Mouse (Mus musculus): ENCODE results near the gene Ptprt. TPM values are rescaled to one million over a fixed set of nuclear protein-coding genes. Genes with fewer than 3 reads are reported as not detected.

The Ptprt gene
- polyA plus RNA-seq, 1 experiment from 2014 or later = 0.61 TPM

DNA sequence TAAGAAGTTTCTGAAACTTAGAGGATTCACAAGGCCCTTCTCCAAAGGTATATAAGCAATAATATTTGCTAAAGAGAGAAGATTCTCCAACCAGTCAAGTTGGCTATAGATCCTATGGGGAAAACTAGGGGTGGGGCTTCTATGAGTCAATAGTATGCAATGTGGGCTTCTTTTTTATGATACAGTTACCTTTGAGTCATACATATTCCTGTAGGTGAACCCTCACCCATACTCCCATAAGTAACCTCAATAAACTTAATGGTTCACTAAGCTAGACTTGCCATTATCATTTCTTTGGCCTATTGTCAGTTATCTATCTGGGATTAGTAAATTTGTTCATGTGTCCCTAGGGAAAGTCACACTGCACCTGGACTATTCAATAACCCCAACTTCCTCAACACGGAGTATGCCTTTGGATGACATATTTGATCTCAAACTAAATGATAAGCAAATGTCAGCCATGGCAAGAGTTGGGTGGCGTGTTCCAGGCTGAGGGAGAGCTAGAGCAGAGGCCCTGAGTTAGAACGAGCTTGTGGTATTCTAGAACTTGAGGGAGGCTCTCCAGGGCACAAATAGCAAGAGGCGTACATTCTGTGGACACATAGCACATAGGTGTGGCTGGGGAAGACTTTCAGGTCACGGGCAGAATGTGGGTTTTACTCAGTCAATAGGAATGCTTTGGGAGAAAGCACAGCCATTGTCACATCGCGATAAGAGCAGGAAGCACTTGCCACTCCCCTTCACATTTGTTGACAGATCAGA lies 1067.4 kb downstream of the Ptprt start:
- no peaks in the 10 kb centered on the region for H3K27me3 ChIP-seq (ENCODE audit: control insufficient read depth, insufficient read depth, low read length)
- H3K4me1 ChIP-seq (ENCODE audit: control insufficient read depth in 2 of 2, insufficient read depth in 2 of 2, low read length in 2 of 2) = no peaks in the 10 kb centered on the region
- H3K9me3 ChIP-seq (ENCODE audit: control insufficient read depth, low read length) = no peaks in the 10 kb centered on the region
- no peak overlapping the region for H3K27ac ChIP-seq (replicated peaks in 1 of 2; ENCODE audit: control insufficient read depth in 1 of 2, insufficient read depth in 1 of 2, low read depth in 2 of 2, low read length in 2 of 2)
- no peak for ATAC-seq (ENCODE audit: insufficient number of reproducible peaks, insufficient read depth, low FRiP score, low read depth)
- H3K4me2 ChIP-seq (ENCODE audit: low read length) = no peak overlapping the region
- no peak overlapping the region for H3K4me3 ChIP-seq (ENCODE audit: control insufficient read depth in 1 of 2, insufficient read depth in 1 of 2, low read depth in 1 of 2, low read length in 2 of 2)
- no peak overlapping the region for H3K9ac ChIP-seq (ENCODE audit: low read length)
- H3K36me3 ChIP-seq (ENCODE audit: control insufficient read depth, insufficient read depth, low read length) = no peaks in the 10 kb centered on the region
- 78% methylated on average over 7 of the region's 7 CpGs for WGBS

DNA sequence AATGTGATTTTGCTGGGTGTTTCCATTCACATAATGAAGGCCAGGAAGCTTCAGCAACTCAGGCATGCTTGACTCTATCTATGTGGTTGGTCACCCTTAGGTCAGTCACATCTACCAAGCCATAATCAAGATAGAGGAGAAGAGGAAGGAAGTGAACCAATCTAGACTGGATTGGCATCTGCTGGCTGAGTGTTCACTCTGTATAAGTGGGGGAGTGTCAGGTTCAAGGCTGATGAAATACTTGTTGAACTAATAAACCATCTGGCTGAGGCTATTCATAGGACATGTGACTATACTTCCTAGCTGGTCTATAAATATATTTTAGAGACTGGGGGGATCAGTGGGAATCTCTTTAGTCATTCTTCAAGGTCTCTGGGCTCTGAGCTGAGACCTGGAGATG lies 1086.5 kb downstream of the Ptprt start:
- Histone ChIP-seq H3K4me2 (ENCODE audit: low read length) (no peak overlapping the region), H3K4me3 (ENCODE audit: control insufficient read depth in 1 of 2, insufficient read depth in 1 of 2, low read depth in 1 of 2, low read length in 2 of 2) (no peak overlapping the region), H3K4me1 (ENCODE audit: control insufficient read depth in 2 of 2, insufficient read depth in 2 of 2, low read length in 2 of 2) (no peaks in the 10 kb centered on the region; a peak in 1 of 4 replicates), H3K36me3 (ENCODE audit: control insufficient read depth, insufficient read depth, low read length) (no peaks in the 10 kb centered on the region), H3K27me3 (ENCODE audit: control insufficient read depth, insufficient read depth, low read length) (no peaks in the 10 kb centered on the region), H3K9ac (ENCODE audit: low read length) (no peak overlapping the region), H3K27ac (replicated peaks in 1 of 2; ENCODE audit: control insufficient read depth in 1 of 2, insufficient read depth in 1 of 2, low read depth in 2 of 2, low read length in 2 of 2) (no peak overlapping the region), H3K9me3 (ENCODE audit: control insufficient read depth, low read length) (no peaks in the 10 kb centered on the region)
- ATAC-seq (ENCODE audit: insufficient number of reproducible peaks, insufficient read depth, low FRiP score, low read depth) = no peak

GRCm38 (mm10) chr2:161572201-161572600 lies 1088.7 kb downstream of the Ptprt start:
- Histone ChIP-seq H3K36me3 (ENCODE audit: control insufficient read depth, insufficient read depth, low read length) (no peaks in the 10 kb centered on the region), H3K4me2 (ENCODE audit: low read length) (no peak overlapping the region), H3K9me3 (ENCODE audit: control insufficient read depth, low read length) (no peaks in the 10 kb centered on the region), H3K27ac (replicated peaks in 1 of 2; ENCODE audit: control insufficient read depth in 1 of 2, insufficient read depth in 1 of 2, low read depth in 2 of 2, low read length in 2 of 2) (no peak overlapping the region), H3K9ac (ENCODE audit: low read length) (no peak overlapping the region), H3K4me3 (ENCODE audit: control insufficient read depth in 1 of 2, insufficient read depth in 1 of 2, low read depth in 1 of 2, low read length in 2 of 2) (no peak overlapping the region), H3K27me3 (ENCODE audit: control insufficient read depth, insufficient read depth, low read length) (no peaks in the 10 kb centered on the region), H3K4me1 (ENCODE audit: control insufficient read depth in 2 of 2, insufficient read depth in 2 of 2, low read length in 2 of 2) (no peaks in the 10 kb centered on the region; a peak in 1 of 4 replicates)
- no peak for ATAC-seq (ENCODE audit: insufficient number of reproducible peaks, insufficient read depth, low FRiP score, low read depth)

DNA sequence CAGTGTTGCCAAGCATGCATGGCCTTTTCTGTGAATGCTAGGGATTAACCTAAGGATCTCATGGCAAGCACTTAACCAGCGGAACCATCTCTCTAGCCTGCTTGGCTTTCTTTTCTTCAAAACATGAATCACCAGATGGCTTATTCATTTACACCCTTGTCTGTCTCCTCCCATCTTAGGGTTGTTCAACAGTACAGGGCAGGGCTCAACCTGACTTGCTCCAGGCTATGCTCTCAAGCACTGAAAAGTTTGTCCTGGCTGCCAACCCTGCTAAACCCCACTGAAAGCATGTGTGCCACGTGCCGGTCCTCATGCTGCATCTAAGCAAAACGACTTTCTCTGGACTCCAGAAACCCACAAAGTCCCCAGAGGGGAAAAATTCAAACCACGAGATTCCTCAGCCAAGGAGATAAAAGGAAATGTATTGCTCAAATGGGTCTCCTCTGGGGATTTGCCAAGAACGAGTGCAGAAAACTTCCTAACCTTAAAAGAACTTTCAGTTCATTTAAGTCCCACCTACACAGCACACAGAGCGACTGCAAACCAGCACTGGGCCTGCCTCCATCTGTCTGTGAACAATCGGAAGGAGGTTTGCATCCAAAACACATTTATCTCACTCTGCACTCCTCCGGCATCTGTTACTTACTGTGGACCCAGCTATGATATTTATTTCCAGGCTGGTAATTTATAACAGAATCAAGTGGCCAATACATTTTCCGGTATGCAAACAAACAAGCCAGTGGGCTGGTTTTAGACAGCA lies 1090.5 kb downstream of the Ptprt start:
- Histone ChIP-seq H3K9me3 (ENCODE audit: control insufficient read depth, low read length) (no peaks in the 10 kb centered on the region), H3K4me1 (ENCODE audit: control insufficient read depth in 2 of 2, insufficient read depth in 2 of 2, low read length in 2 of 2) (no peaks in the 10 kb centered on the region; a peak in 1 of 4 replicates), H3K27me3 (ENCODE audit: control insufficient read depth, insufficient read depth, low read length) (no peaks in the 10 kb centered on the region), H3K27ac (replicated peaks in 1 of 2; ENCODE audit: control insufficient read depth in 1 of 2, insufficient read depth in 1 of 2, low read depth in 2 of 2, low read length in 2 of 2) (no peak overlapping the region), H3K4me3 (ENCODE audit: control insufficient read depth in 1 of 2, insufficient read depth in 1 of 2, low read depth in 1 of 2, low read length in 2 of 2) (no peak overlapping the region), H3K36me3 (ENCODE audit: control insufficient read depth, insufficient read depth, low read length) (no peaks in the 10 kb centered on the region), H3K9ac (ENCODE audit: low read length) (no peak overlapping the region), H3K4me2 (ENCODE audit: low read length) (no peak overlapping the region)
- WGBS = 63% methylated on average over 10 of the region's 10 CpGs
- no peak for ATAC-seq (ENCODE audit: insufficient number of reproducible peaks, insufficient read depth, low FRiP score, low read depth)

DNA sequence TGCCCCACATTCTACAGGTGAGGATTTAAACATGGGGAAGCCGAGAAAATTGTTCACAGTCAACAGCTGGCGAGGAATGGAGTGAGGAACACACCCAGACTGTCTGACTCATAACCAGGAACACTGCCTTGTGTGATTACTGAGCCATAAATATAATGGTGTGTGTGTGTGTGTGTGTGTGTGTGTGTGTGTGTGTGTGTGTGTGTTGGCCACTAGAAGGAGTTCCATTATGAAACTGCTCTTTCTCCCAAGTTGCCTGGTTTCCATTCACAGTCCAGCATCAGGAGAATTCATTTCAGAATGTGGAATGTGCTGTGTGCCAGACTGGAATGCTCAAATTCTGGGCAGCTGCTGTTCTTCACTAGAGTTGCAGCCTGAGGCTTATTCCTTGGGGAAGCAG lies 1099.4 kb downstream of the Ptprt start:
- Histone ChIP-seq H3K4me1 (ENCODE audit: control insufficient read depth in 2 of 2, insufficient read depth in 2 of 2, low read length in 2 of 2) (no peaks in the 10 kb centered on the region), H3K27ac (replicated peaks in 1 of 2; ENCODE audit: control insufficient read depth in 1 of 2, insufficient read depth in 1 of 2, low read depth in 2 of 2, low read length in 2 of 2) (no peak overlapping the region), H3K27me3 (ENCODE audit: control insufficient read depth, insufficient read depth, low read length) (no peaks in the 10 kb centered on the region), H3K9ac (ENCODE audit: low read length) (no peak overlapping the region), H3K4me2 (ENCODE audit: low read length) (no peak overlapping the region), H3K9me3 (ENCODE audit: control insufficient read depth, low read length) (no peaks in the 10 kb centered on the region), H3K36me3 (ENCODE audit: control insufficient read depth, insufficient read depth, low read length) (no peaks in the 10 kb centered on the region), H3K4me3 (ENCODE audit: control insufficient read depth in 1 of 2, insufficient read depth in 1 of 2, low read depth in 1 of 2, low read length in 2 of 2) (no peak overlapping the region)
- ATAC-seq (ENCODE audit: insufficient number of reproducible peaks, insufficient read depth, low FRiP score, low read depth) = no peak
- WGBS = 73% methylated on average over 2 of the region's 2 CpGs

DNA sequence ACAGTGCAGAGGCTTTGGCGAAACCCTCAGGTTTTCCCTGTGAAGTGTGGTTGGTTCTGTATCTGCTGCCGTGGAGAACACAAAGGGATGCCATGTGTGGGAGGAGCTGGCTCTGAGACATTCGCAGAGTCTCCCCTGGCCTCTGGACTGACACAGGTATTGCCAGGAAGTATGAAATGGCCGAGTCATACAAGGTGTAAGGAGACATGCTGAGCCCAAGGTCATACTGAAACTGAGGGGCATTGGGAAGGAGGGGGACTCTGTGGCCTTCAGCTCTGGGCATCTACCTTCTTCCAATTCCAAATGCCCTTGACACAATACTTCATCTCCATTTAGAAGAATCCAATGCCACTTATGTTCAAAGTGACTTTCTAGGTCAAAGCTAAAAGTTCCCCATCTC lies 1103.1 kb downstream of the Ptprt start:
- H3K4me3 ChIP-seq (ENCODE audit: control insufficient read depth in 1 of 2, insufficient read depth in 1 of 2, low read depth in 1 of 2, low read length in 2 of 2) = no peak overlapping the region
- H3K27ac ChIP-seq (replicated peaks in 1 of 2; ENCODE audit: control insufficient read depth in 1 of 2, insufficient read depth in 1 of 2, low read depth in 2 of 2, low read length in 2 of 2) = no peak overlapping the region
- no peaks in the 10 kb centered on the region for H3K36me3 ChIP-seq (ENCODE audit: control insufficient read depth, insufficient read depth, low read length)
- no peaks in the 10 kb centered on the region for H3K9me3 ChIP-seq (ENCODE audit: control insufficient read depth, low read length)
- H3K4me2 ChIP-seq (ENCODE audit: low read length) = no peak overlapping the region
- no peak overlapping the region for H3K9ac ChIP-seq (ENCODE audit: low read length)
- 71% methylated on average over 4 of the region's 4 CpGs for WGBS
- H3K4me1 ChIP-seq (ENCODE audit: control insufficient read depth in 2 of 2, insufficient read depth in 2 of 2, low read length in 2 of 2) = no peaks in the 10 kb centered on the region
- ATAC-seq (ENCODE audit: insufficient number of reproducible peaks, insufficient read depth, low FRiP score, low read depth) = no peak
- H3K27me3 ChIP-seq (ENCODE audit: control insufficient read depth, insufficient read depth, low read length) = no peaks in the 10 kb centered on the region

GRCm38 (mm10) chr2:161553651-161554050 lies 1107.3 kb downstream of the Ptprt start:
- Histone ChIP-seq H3K27me3 (ENCODE audit: control insufficient read depth, insufficient read depth, low read length) (no peaks in the 10 kb centered on the region), H3K36me3 (ENCODE audit: control insufficient read depth, insufficient read depth, low read length) (no peaks in the 10 kb centered on the region), H3K9me3 (ENCODE audit: control insufficient read depth, low read length) (no peaks in the 10 kb centered on the region), H3K9ac (ENCODE audit: low read length) (no peak overlapping the region), H3K4me3 (ENCODE audit: control insufficient read depth in 1 of 2, insufficient read depth in 1 of 2, low read depth in 1 of 2, low read length in 2 of 2) (no peak overlapping the region), H3K27ac (replicated peaks in 1 of 2; ENCODE audit: control insufficient read depth in 1 of 2, insufficient read depth in 1 of 2, low read depth in 2 of 2, low read length in 2 of 2) (no peak overlapping the region), H3K4me1 (ENCODE audit: control insufficient read depth in 2 of 2, insufficient read depth in 2 of 2, low read length in 2 of 2) (no peaks in the 10 kb centered on the region), H3K4me2 (ENCODE audit: low read length) (no peak overlapping the region)
- 69% methylated on average over 9 of the region's 9 CpGs for WGBS
- no peak for ATAC-seq (ENCODE audit: insufficient number of reproducible peaks, insufficient read depth, low FRiP score, low read depth)

All from heart, embryonic 14.5 days (tissue).